26 mouse cellular contexts compared by ENCODE assay signal in genomic region chr9:79938416-79939206, GRCm38 (mm10).
A peak's percentile ranks its signal among the peaks of the same experiment; 100 is the strongest.
DNase-seq lines count a peak whose midpoint lies in the region; ATAC-seq and TF ChIP-seq lines count a peak whose summit lies in the region.
"Had no signal": no experiment of that assay in that cellular context is flagged by ENCODE, and none has a peak within 500 bp of the region (broad histone marks: within the 10 kb centered on the region; RNA-seq: fewer than 3 reads in every experiment).

No protein-coding gene starts in this region.

- H3K4me2 ChIP-seq in kidney, embryonic 15.5 days, result no peak overlapping the region
- no peak overlapping the region for H3K4me2 ChIP-seq in lung, embryonic 14.5 days
- H3K4me2 ChIP-seq: forebrain, embryonic 13.5 days; heart, embryonic 13.5 days; hindbrain, embryonic 13.5 days; liver, embryonic 12.5 days; midbrain, embryonic 11.5 days; stomach, embryonic 15.5 days had no signal

- no peak for TF ChIP-seq POLR2A in kidney, adult 2 months (IDR thresholded peaks at IDR 0.05; ENCODE audit: low read depth, low read length)

- no peak overlapping the region for H3K4me3 ChIP-seq in kidney, embryonic 15.5 days (replicated peaks)
- H3K4me3 ChIP-seq in kidney, adult 2 months (ENCODE audit: insufficient read depth, low read depth, low read length), result no peak overlapping the region
- H3K4me3 ChIP-seq in lung, embryonic 14.5 days (ENCODE audit: low read depth, low read length), result no peak overlapping the region
- H3K4me3 ChIP-seq: forebrain, embryonic 13.5 days; heart, adult 2 months; heart, embryonic 13.5 days; hindbrain, embryonic 13.5 days; liver, embryonic 12.5 days; stomach, embryonic 15.5 days had no signal

- H3K4me1 ChIP-seq in kidney, embryonic 15.5 days, result no peaks in the 10 kb centered on the region
- no peaks in the 10 kb centered on the region for H3K4me1 ChIP-seq in kidney, adult 2 months (ENCODE audit: control insufficient read depth, insufficient read depth, low read length)
- 0 out of 2 replicates have a peak, but pooled peaks cover 5% of the 10 kb centered on the region for H3K4me1 ChIP-seq in lung, embryonic 14.5 days (ENCODE audit: insufficient read depth)
- H3K4me1 ChIP-seq: forebrain, embryonic 13.5 days; hindbrain, embryonic 13.5 days; liver, embryonic 12.5 days; stomach, embryonic 15.5 days had no signal

- H3K9ac ChIP-seq in kidney, embryonic 15.5 days, result no peak overlapping the region
- no peak overlapping the region for H3K9ac ChIP-seq in lung, embryonic 14.5 days
- H3K9ac ChIP-seq: forebrain, embryonic 13.5 days; heart, embryonic 13.5 days; hindbrain, embryonic 13.5 days; liver, embryonic 12.5 days; liver, postnatal 0 days; stomach, embryonic 15.5 days had no signal

- 61% methylated on average over 11 of the region's 11 CpGs for WGBS in kidney, embryonic 15.5 days
- WGBS in kidney, adult 2 months, result 63% methylated on average over 11 of the region's 11 CpGs
- 46% methylated on average over 11 of the region's 11 CpGs for WGBS in lung, embryonic 14.5 days

- peak; percentile 56 for DNase-seq in adrenal gland, adult 2 months
- no peak for DNase-seq in adrenal gland, postnatal 25 days
- DNase-seq in kidney, adult 2 months, result no peak
- peak; percentile 50 for DNase-seq in lung, embryonic 14.5 days
- no peak for DNase-seq in lung, postnatal 25 days (ENCODE audit: low spot score)
- DNase-seq: adrenal gland, postnatal 10 days; cerebellum, adult 11 months; cerebellum, adult 9-10 months; cerebellum, postnatal 36 days; gastrocnemius, postnatal 14 days; heart, adult 2 months; kidney, postnatal 36 days; liver, postnatal 0 days; right cerebral cortex, postnatal 25 days; thymus, postnatal 14 days had no signal

- H3K9me3 ChIP-seq in kidney, embryonic 15.5 days (replicated peaks), result no peaks in the 10 kb centered on the region
- no peaks in the 10 kb centered on the region for H3K9me3 ChIP-seq in lung, embryonic 14.5 days (ENCODE audit: low read depth, low read length)
- H3K9me3 ChIP-seq: forebrain, embryonic 13.5 days; heart, embryonic 13.5 days; hindbrain, embryonic 13.5 days; liver, embryonic 12.5 days; stomach, embryonic 15.5 days had no signal

- H3K27me3 ChIP-seq in kidney, embryonic 15.5 days, result no peaks in the 10 kb centered on the region
- H3K27me3 ChIP-seq in kidney, adult 2 months (replicated peaks; ENCODE audit: control insufficient read depth, insufficient read depth, low read length), result no peaks in the 10 kb centered on the region
- H3K27me3 ChIP-seq in lung, embryonic 14.5 days (ENCODE audit: insufficient read depth, low read length), result no peaks in the 10 kb centered on the region
- H3K27me3 ChIP-seq: CH12.LX; forebrain, embryonic 13.5 days; heart, embryonic 13.5 days; hindbrain, embryonic 13.5 days; liver, embryonic 12.5 days; stomach, embryonic 15.5 days had no signal

- no peak overlapping the region for H3K27ac ChIP-seq in kidney, embryonic 15.5 days
- H3K27ac ChIP-seq in kidney, adult 2 months (ENCODE audit: insufficient read depth, low read depth, low read length), result no peak overlapping the region
- H3K27ac ChIP-seq in lung, embryonic 14.5 days (ENCODE audit: low read depth), result no peak overlapping the region
- H3K27ac ChIP-seq: forebrain, embryonic 13.5 days; heart, adult 2 months; heart, embryonic 13.5 days; hindbrain, embryonic 13.5 days; liver, embryonic 12.5 days; stomach, embryonic 15.5 days had no signal

- TF ChIP-seq CTCF in kidney, adult 2 months (conservative IDR thresholded peaks at IDR 0.05; ENCODE audit: insufficient read depth, insufficient read length, low read depth, low read length), result no peak
- TF ChIP-seq CTCF in lung, embryonic 14.5 days (IDR thresholded peaks at IDR 0.05; ENCODE audit: low read depth), result no peak

- ATAC-seq in kidney, embryonic 15.5 days (replicated peaks; ENCODE audit: low FRiP score), result 0 out of 2 replicates have a peak, but pooled peaks have one; percentile 62
- ATAC-seq in lung, embryonic 14.5 days (ENCODE audit: insufficient read depth), result peak; percentile 62
- peak; percentile 54 for ATAC-seq in granulocyte monocyte progenitor cell, adult 5-6 weeks (replicated peaks; ENCODE audit: poor library complexity, severe bottlenecking)
- ATAC-seq: forebrain, embryonic 13.5 days; intestine, embryonic 16.5 days; liver, embryonic 12.5 days; liver, postnatal 0 days; midbrain, embryonic 16.5 days had no signal

- H3K36me3 ChIP-seq in kidney, embryonic 15.5 days, result no peaks in the 10 kb centered on the region
- no peaks in the 10 kb centered on the region for H3K36me3 ChIP-seq in kidney, adult 2 months (ENCODE audit: control insufficient read depth, insufficient read depth, low read length)
- H3K36me3 ChIP-seq in lung, embryonic 14.5 days (ENCODE audit: insufficient read depth), result no peaks in the 10 kb centered on the region
- H3K36me3 ChIP-seq: hindbrain, embryonic 13.5 days; liver, embryonic 12.5 days; stomach, embryonic 15.5 days had no signal

Comparison
In these comparisons a context has a peak if more than half of its experiments do, and no peak if none do; other contexts are left out.
1. DNase-seq: peak in adrenal gland, adult 2 months (single experiment) and lung, embryonic 14.5 days (single experiment); none in adrenal gland, postnatal 25 days (single experiment), kidney, adult 2 months (single experiment) and lung, postnatal 25 days (single experiment).
2. Peak in every context shown above with its lines, with median percentiles within 50 percentile points of each other: ATAC-seq.